Mouse (Mus musculus) common myeloid progenitor, adult 5-6 weeks (primary cell): Measurements from ENCODE around the gene Cd5. TPM values are rescaled to one million over a fixed set of nuclear protein-coding genes. Genes with fewer than 3 reads are reported as not detected.

ENCODE experiments used
- ATAC-seq: replicated peaks from 2 replicates; pipeline ENCODE4 v1.8.0; 2016; ENCODE audit warnings: low read depth, mild to moderate bottlenecking, moderate TSS enrichment, inconsistent platforms; ENCODE audit not compliant: poor library complexity, severe bottlenecking
- total RNA-seq: library from RNA; stranded (forward); fragments of 200-1000, 187-1606 nt; gene quantifications from 2 replicates; pipeline ENCODE4 v1.2.3, GENCODE M21; 2017

Gene Cd5
- total RNA-seq, 1 experiment from 2014 or later = not detected

DNA sequence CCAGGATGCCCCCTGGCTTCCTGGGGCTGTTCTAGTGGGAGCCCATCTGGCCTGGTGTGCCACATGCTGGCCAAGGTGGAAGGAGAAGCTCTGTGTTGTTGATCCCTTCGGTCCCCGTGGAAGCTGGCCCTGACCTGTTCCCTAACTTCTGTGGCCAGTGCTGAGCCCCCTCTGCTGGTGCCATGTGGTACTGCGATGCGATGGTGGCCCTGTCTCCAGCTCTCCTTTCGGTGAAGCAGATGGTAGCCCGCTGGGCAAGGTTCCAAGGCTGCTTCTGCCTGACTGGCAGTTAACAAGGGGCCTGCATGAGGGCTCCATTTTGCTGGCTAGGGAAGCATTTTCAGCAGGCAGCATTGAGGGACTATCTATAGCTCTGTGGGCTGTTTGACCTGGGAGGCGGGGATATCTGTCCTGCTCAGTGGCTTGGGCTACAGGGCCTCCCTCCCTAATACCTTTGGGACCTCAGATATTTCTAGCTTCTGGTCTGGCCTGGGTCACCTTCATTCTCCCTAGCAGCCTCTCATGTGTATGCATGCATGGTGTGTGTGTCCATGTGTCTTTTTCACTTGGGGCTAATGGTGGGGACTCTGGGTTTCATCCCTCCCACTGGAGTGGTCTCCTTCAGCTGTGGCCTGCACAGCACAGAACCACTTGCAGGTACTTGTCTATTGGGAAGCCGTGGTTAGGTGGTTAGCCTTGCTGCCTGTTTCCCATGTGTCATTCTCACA is 29.3 kb downstream of the Cd5 start:
- peak; percentile 89 for ATAC-seq

DNA sequence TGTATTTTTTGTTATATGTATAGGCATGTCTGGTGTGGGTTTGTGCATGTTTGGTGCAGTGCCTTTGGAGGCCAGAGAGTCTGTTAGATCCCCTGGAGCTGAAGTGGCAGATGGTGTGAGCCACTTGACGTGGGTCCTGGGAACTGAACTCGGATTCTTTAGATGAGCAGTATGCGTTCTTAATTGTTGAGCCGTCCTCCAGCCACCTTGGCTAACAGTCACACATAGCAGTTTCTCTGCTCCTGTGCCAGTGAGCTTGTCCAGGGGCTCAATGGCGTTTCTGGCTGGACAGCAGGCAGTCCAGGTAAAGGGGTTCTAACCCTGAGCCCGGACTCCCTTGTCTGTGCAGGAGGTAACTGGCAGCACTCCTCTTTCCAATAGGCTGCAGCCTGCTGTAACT is 29.9 kb downstream of the Cd5 start:
- no peak for ATAC-seq

- no peak for ATAC-seq
Measured at GRCm38 (mm10) chr19:10707881-10708280, 30.9 kb downstream of the Cd5 start.

DNA sequence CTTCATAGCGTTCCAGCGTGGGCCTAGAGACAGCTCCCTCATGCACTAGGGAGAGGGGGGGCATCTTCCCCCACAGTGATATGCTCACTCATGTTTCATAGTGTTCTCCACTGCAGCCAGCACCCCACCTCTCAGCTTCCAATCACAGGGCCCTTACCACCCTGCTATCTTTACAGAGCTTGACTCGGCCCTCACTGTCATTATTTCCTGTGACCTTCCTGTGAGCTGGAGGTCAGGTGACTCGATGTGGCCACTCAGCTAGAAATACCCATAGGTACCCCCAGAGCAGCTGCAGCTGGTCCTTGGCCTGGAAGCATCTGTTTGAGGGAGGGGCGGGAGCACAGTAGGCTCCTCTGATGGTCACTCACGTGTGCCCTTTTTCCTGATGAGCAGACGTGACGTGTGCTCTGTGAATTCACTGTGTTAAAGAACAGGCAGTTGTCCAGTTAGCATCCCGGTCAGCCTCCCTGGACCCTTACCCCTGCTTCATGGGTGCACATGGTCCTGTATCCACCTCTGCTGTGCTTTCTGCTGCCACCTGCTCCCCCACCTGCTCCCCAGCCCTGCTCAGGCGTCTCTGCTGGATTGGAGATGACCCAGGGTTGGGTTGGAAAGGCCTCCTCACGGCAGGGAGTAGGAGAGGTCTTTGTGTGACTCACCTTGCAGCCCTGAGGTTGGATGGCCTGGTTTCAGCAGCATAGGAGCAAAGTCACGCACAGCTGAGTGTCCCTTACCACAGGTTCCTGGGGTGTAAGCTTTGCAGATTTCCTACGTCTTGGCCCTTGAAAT is 31.5 kb downstream of the Cd5 start:
- no peak for ATAC-seq

DNA sequence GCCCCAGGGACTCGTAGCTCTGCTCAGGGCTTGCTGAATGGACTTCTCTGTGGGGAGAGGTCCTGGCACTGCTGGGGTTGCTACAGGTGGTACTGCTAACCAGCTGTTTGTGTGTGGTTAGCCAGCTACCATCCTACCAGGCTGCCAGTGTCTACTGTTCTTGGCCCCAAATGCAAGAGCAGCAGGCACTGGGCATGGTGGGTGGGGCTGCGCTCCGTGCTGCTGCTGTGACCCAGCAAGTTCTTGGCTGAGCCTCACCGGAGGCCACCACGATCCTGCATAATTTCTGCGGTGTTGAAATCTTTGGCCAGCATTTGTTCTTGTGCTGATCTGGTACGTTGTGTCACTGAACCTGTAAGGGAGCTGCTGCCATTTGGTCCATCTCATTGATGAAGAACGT is 35.3 kb downstream of the Cd5 start:
- peak; percentile 33; the same call in 1 of the 2 replicates for ATAC-seq

DNA sequence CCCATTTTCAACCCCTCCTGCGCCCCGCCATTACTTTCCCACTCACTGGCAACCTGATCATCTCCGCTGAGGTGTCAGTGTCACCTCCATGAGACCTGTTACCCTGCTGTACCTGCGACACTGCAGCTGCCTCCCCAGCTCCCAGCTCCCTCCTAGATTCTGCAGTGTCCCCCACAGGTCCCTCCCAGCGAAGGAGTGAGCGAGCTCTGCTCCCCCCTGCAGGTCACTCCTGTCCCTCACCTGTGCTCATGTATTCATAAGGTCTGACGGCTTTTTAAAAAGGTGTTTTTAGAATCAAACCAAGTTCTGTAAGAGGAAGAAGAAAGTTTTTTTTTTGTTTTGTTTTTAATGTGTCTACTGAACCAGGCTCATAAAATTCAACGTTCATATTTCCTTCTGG is 36.7 kb downstream of the Cd5 start:
- no peak for ATAC-seq

GRCm38 (mm10) chr19:10701013-10701726 is 37.6 kb downstream of the Cd5 start:
- no peak for ATAC-seq

- no peak for ATAC-seq
Measured at GRCm38 (mm10) chr19:10699851-10700250, 39.0 kb downstream of the Cd5 start.

GRCm38 (mm10) chr19:10698131-10698991 is 40.4 kb downstream of the Cd5 start:
- ATAC-seq = peak; percentile 67

- no peak for ATAC-seq
Measured at GRCm38 (mm10) chr19:10695801-10696200, 43.0 kb downstream of the Cd5 start.

- ATAC-seq = peak; percentile 67
Measured at GRCm38 (mm10) chr19:10693926-10694682, 44.7 kb downstream of the Cd5 start.

DNA sequence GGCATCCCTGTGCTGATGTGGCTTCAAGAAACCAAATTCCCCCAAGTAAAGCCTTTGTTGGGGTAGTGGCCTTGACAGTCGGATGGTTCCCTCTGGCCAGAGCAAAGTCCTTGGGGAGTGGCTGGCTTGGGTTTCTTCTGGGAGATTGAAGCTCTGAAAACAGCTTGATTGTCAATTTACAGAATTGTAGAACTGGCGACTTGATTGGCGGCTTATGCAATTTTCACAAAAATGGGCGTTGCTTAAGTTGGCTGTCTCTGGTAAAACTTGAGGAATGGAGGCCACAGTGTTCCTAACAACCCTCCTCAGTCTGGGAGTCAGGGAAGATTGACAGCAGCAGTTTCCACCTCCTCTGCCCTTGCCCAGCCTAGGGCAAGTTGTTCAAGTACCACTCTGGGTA is 46.4 kb downstream of the Cd5 start:
- ATAC-seq = no peak

- no peak for ATAC-seq
Measured at GRCm38 (mm10) chr19:10691660-10692059, 47.1 kb downstream of the Cd5 start.

GRCm38 (mm10) chr19:10691121-10691520 is 47.7 kb downstream of the Cd5 start:
- ATAC-seq = no peak

GRCm38 (mm10) chr19:10690336-10690735 is 48.5 kb downstream of the Cd5 start:
- ATAC-seq = no peak

GRCm38 (mm10) chr19:10689470-10690166 is 49.2 kb downstream of the Cd5 start:
- ATAC-seq = no peak

GRCm38 (mm10) chr19:10688537-10689352 is 50.1 kb downstream of the Cd5 start, which contains the start of gene Vps37c:
Gene Vps37c, plus strand, starts transcription at chr19:10688735.
- peak; percentile 80 for ATAC-seq

- no peak for ATAC-seq
Measured at GRCm38 (mm10) chr19:10685727-10686126, 53.1 kb downstream of the Cd5 start.
